Mouse (Mus musculus) hindbrain, postnatal 0 days (tissue): Measurements from ENCODE around the gene Mex3a. TPM values are rescaled to one million over a fixed set of nuclear protein-coding genes. Genes with fewer than 3 reads are reported as not detected.

Experiments used
- ATAC-seq: fragments of 200-750 bp; cut with Nextera tagmentation; 2 replicates; pipeline ENCODE4 v1.8.0; 2017; ENCODE audit warnings: mild to moderate bottlenecking, moderate TSS enrichment, moderate library complexity
- DNase-seq: peaks from one replicate; pipeline ENCODE4 v3.0.0-alpha.2; 2015; ENCODE audit warnings: low spot score
- H3K27ac ChIP-seq: fragments of 300-500 bp; sonication (generic); 2 replicates; pipeline ENCODE4 v1.5.1; 2014; ENCODE audit warnings: mild to moderate bottlenecking
- H3K27me3 ChIP-seq: fragments of 300-500 bp; sonication (generic); 2 replicates; pipeline ENCODE4 v1.6.1; 2014; ENCODE audit warnings: low read length, mixed read lengths; ENCODE audit not compliant: insufficient read depth
- H3K36me3 ChIP-seq: fragments of 300-500 bp; sonication (generic); 2 replicates; pipeline ENCODE4 v1.6.1; 2014; ENCODE audit warnings: low read length, mixed read lengths; ENCODE audit not compliant: insufficient read depth
- H3K4me1 ChIP-seq: fragments of 300-500 bp; sonication (generic); 2 replicates; pipeline ENCODE4 v1.6.1; 2014; ENCODE audit warnings: antibody characterized with exemption, low read length, mixed read lengths; ENCODE audit not compliant: insufficient read depth
- H3K4me2 ChIP-seq: fragments of 300-500 bp; sonication (generic); 2 replicates; pipeline ENCODE4 v1.6.1; 2014; ENCODE audit warnings: low read depth, mild to moderate bottlenecking, low read length, moderate library complexity, mixed read lengths
- H3K4me3 ChIP-seq: fragments of 300-500 bp; sonication (generic); 2 replicates; pipeline ENCODE4 v1.5.1; 2014; ENCODE audit warnings: low read length
- H3K9ac ChIP-seq: fragments of 300-500 bp; sonication (generic); replicated peaks from 2 replicates; pipeline ENCODE4 v1.6.1; 2014; ENCODE audit warnings: mild to moderate bottlenecking, low read length, moderate library complexity, mixed read lengths
- H3K9me3 ChIP-seq: fragments of 300-500 bp; sonication (generic); 2 replicates; pipeline ENCODE4 v1.6.1; 2016; ENCODE audit warnings: low read length, mixed read lengths
- CTCF ChIP-seq: IDR thresholded peaks from 2 replicates; pipeline ENCODE4 v1.5.1; 2016; ENCODE audit warnings: antibody characterized with exemption, control low read depth, low read depth
- WGBS: fragments of 180-500 bp; shearing (Covaris S2); extraction: QIAGEN DNeasy Blood & Tissue Kit; methylation state at CpG from one replicate; pipeline ENCODE4 v1.1.7; 2014; 5-methylcytosine and 5-hydroxymethylcytosine counted together
- polyA plus RNA-seq: library from polyadenylated mRNA; unstranded; fragments of >200 nt; fragmentation: Nextera tagmentation; extraction: Ambion mirVana; gene quantifications from 2 replicates; pipeline ENCODE4 v1.2.1, GENCODE M21; 2015
- total RNA-seq: library from RNA; depleted of rRNA; stranded (reverse); fragments of >200 nt; gene quantifications from 2 replicates; pipeline ENCODE4 v1.2.3, GENCODE M21; 2014

Mex3a gene
- total and polyA plus RNA-seq, 2 experiments from 2014 or later, result 15.3 to 52.3 TPM

DNA sequence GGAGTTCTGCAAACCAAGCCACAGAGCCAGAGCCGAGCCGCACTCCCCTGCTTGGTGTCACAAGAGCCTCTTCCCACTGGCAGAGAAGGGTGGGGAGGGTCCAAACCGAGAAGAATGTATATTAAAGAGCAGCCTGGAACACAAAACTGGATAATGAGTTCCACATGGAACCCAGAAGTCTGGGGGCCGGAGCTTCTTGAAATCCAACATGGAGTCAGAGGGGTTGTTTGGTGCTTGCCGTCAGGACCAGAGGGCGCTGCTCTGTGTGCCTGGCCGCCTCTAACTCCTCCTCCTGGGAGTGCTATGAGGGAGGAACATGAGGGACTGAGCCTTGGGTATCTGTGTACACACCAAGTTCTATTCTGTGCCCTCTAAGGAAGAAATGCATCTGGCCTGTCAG is 26.4 kb upstream of the Mex3a start:
- WGBS, result 44% methylated on average over 7 of the region's 7 CpGs
- Histone ChIP-seq H3K4me2 (no peak overlapping the region), H3K27me3 (no peaks in the 10 kb centered on the region), H3K9ac (no peak overlapping the region), H3K9me3 (no peaks in the 10 kb centered on the region), H3K4me3 (no peak overlapping the region), H3K36me3 (no peaks in the 10 kb centered on the region), H3K4me1 (peaks cover 28% of the 10 kb centered on the region), H3K27ac (no peak overlapping the region)
- ATAC-seq, result no peak
- no peak for TF ChIP-seq CTCF
- no peak for DNase-seq

- TF ChIP-seq CTCF, result no peak
- Histone ChIP-seq H3K4me1 (peaks cover 22% of the 10 kb centered on the region), H3K4me2 (peak overlapping the region; percentile 59), H3K27me3 (no peaks in the 10 kb centered on the region), H3K4me3 (peak overlapping the region; percentile 39), H3K9me3 (no peaks in the 10 kb centered on the region), H3K9ac (peak overlapping the region; percentile 40), H3K36me3 (no peaks in the 10 kb centered on the region), H3K27ac (peak overlapping the region; percentile 85)
- DNase-seq, result no peak
- ATAC-seq, result no peak
- 69% methylated on average over 3 of the region's 3 CpGs for WGBS
Measured at GRCm38 (mm10) chr3:88509250-88509649, 22.9 kb upstream of the Mex3a start.

GRCm38 (mm10) chr3:88509692-88510420 is 22.3 kb upstream of the Mex3a start, which contains the start of gene Lmna:
Lmna (minus strand) TSS chr3:88509956.
- H3K27ac ChIP-seq, result peak within 1 kb of the TSS; percentile 85
- peak; percentile 58 for TF ChIP-seq CTCF
- H3K27me3 ChIP-seq, result no peaks in the 10 kb centered on the region
- H3K4me1 ChIP-seq, result peaks cover 22% of the 10 kb centered on the region
- H3K36me3 ChIP-seq, result no peaks in the 10 kb centered on the region
- H3K4me3 ChIP-seq, result peak within 1 kb of the TSS; percentile 39
- DNase-seq (peak; percentile 93), ATAC-seq (peak; percentile 97)
- no peaks in the 10 kb centered on the region for H3K9me3 ChIP-seq
- peak within 1 kb of the TSS; percentile 40 for H3K9ac ChIP-seq
- under 1% methylated on average over 31 of the region's 31 CpGs for WGBS
- H3K4me2 ChIP-seq, result peak within 1 kb of the TSS; percentile 59

DNA sequence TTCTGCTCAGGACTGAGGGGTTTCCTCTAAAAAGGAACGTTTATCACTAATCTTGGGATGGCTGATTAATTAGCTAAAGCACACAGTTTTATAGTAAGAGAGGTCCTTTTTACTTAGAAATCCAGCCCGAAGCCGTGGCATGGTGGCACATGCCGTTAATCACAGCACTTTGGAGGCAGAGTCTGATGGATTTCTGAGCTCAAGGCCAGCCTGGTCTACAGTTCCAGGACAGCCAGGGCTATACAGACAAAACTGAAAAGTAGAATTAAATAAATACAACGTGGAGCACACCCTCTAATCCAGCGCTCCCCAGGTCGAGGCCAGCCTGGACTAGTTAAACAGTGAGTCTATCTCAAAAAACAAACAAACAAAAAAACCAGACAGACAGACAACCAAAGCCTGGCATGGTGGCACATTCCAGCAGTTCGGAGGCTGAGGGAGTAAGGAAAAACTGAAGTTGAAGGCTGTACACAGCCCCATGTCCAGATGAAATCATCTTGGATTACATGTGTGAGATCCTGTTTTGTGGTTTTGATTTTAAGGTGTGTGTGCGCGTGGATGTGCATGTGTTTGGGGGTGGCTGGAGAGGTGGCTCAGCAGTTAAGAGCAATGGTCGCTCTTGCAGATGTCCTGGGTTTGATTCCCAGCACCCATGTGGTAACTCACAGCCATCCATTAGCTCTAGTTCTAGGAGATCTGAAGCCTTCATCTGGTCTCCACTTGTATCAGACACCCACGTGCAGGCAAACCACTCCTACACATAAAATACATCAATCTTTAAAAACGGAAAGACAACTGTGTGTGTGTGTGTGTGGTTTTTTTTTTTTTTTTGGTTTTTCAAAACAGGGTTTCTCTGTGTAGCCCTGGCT is 21.5 kb upstream of the Mex3a start:
- DNase-seq (no peak), ATAC-seq (no peak)
- Histone ChIP-seq H3K36me3 (no peaks in the 10 kb centered on the region), H3K4me2 (peak overlapping the region; percentile 59), H3K27me3 (no peaks in the 10 kb centered on the region), H3K4me1 (peaks cover 22% of the 10 kb centered on the region), H3K9me3 (no peaks in the 10 kb centered on the region), H3K27ac (peak overlapping the region; percentile 85), H3K9ac (peak overlapping the region; percentile 40; the same call in 1 of the 2 replicates), H3K4me3 (peak overlapping the region; percentile 39)
- no peak for TF ChIP-seq CTCF
- whole genome bisulfite sequencing, result 54% methylated on average over 13 of the region's 13 CpGs

DNA sequence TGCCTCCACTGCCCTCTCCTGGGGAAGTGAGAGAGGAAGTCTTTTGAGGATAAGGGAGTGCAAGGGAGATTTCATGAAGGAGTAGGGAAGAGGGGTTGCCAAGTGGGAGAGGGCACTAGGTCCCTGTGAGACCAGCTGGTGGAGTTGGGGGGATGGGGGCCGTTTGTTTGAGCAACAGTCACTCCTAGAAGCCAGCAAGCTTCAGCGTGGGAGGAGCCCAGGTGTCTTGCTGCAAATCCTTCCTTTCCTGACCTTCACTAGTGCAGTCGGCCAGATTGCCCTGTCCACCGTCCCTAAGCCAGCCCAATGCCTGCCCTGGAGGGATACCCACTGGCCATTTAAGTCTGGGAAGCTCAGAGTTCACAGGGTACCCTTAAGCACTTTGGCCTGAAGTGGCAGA is 20.6 kb upstream of the Mex3a start:
- no peak for TF ChIP-seq CTCF
- H3K36me3 ChIP-seq, result no peaks in the 10 kb centered on the region
- DNase-seq (no peak), ATAC-seq (no peak)
- H3K9me3 ChIP-seq, result no peaks in the 10 kb centered on the region
- H3K9ac ChIP-seq, result no peak overlapping the region
- peaks cover 22% of the 10 kb centered on the region for H3K4me1 ChIP-seq
- no peak overlapping the region for H3K27ac ChIP-seq
- H3K4me2 ChIP-seq, result no peak overlapping the region
- no peak overlapping the region for H3K4me3 ChIP-seq
- WGBS, result 65% methylated on average over 4 of the region's 4 CpGs
- no peaks in the 10 kb centered on the region for H3K27me3 ChIP-seq

DNA sequence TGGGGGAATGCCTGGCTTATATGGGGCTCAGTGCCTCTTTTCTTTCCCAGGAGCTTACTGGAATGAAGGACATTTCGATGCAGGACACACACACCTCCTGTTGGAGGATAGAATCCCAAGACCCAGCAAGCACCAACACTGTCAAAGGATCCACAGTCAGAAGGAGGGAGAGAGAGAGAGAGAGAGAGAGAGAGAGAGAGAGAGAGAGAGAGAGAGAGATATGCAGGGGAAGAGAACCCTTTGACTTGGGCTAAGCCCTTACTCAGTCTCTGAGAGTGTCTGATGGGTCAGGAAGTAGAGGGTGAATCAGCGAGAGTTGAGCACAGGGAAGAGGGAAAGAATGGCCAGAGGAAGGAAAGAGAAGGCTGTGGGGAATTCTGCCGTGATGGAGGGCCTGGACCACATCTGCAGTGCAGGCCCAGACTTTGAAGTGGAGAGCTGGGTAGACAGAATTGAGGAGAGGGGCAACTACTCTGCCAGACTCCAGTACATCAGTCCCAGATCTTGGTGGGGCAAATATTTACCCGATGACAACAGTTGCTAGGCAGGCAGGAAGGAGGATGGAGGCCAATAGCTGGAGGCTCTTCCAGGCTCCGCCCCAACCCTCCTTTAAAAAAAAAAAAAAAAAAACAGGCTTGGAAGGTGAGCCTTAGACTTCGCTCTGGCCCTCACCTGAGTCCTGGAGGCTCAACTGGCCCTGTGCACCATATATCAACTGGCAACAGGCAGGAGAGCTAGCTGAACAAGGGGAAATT is 19.9 kb upstream of the Mex3a start:
- 38% methylated on average over 6 of the region's 6 CpGs for WGBS
- peaks cover 22% of the 10 kb centered on the region for H3K4me1 ChIP-seq
- no peaks in the 10 kb centered on the region for H3K36me3 ChIP-seq
- H3K9me3 ChIP-seq, result no peaks in the 10 kb centered on the region
- no peak overlapping the region for H3K27ac ChIP-seq
- DNase-seq (no peak), ATAC-seq (no peak)
- no peak overlapping the region for H3K9ac ChIP-seq
- TF ChIP-seq CTCF, result no peak
- H3K27me3 ChIP-seq, result no peaks in the 10 kb centered on the region
- no peak overlapping the region for H3K4me3 ChIP-seq
- no peak overlapping the region for H3K4me2 ChIP-seq
